Mouse (Mus musculus): Measurements from ENCODE around the gene Fndc8. TPM values are rescaled to one million over a fixed set of nuclear protein-coding genes. Genes with fewer than 3 reads are reported as not detected.
"Not testable (repeated sequence)": the region's sequence is repeated elsewhere in the genome, so short reads cannot be mapped to it uniquely, and the experiment has no call there.

Gene Fndc8
- polyA plus RNA-seq, 1 experiment from 2014 or later = 0.09 TPM

GRCm38 (mm10) chr11:82914711-82915352 is 22.9 kb downstream of the Fndc8 start:
- H3K36me3 ChIP-seq (ENCODE audit: control insufficient read depth, insufficient read depth, low read length) = no peaks in the 10 kb centered on the region
- H3K4me3 ChIP-seq (ENCODE audit: low read depth, low read length) = 0 out of 2 replicates have a peak overlapping the region, but pooled peaks have one; percentile 6
- DNase-seq (ENCODE audit: low spot score) (peak; percentile 91), ATAC-seq (ENCODE audit: low FRiP score) (no peak)
- WGBS = 11% methylated on average over 16 of the region's 16 CpGs
- H3K27me3 ChIP-seq (ENCODE audit: control insufficient read depth, insufficient read depth, low read length) = no peaks in the 10 kb centered on the region
- H3K27ac ChIP-seq (ENCODE audit: low read depth, low read length) = no peak overlapping the region
- no peaks in the 10 kb centered on the region for H3K9me3 ChIP-seq (ENCODE audit: control insufficient read depth, low read length)
- no peak overlapping the region for H3K9ac ChIP-seq (ENCODE audit: low read depth, low read length)
- H3K4me1 ChIP-seq (replicated peaks; ENCODE audit: control insufficient read depth, insufficient read depth, low read length) = no peaks in the 10 kb centered on the region
- peak overlapping the region; percentile 31; the same call in 1 of the 2 replicates for H3K4me2 ChIP-seq (replicated peaks; ENCODE audit: low read depth, low read length)

- no peaks in the 10 kb centered on the region for H3K27me3 ChIP-seq (ENCODE audit: control insufficient read depth, insufficient read depth, low read length)
- H3K27ac ChIP-seq (ENCODE audit: low read depth, low read length) = no peak overlapping the region
- no peak overlapping the region for H3K4me3 ChIP-seq (ENCODE audit: low read depth, low read length)
- WGBS = 60% methylated on average over 10 of the region's 10 CpGs
- no peaks in the 10 kb centered on the region for H3K4me1 ChIP-seq (replicated peaks; ENCODE audit: control insufficient read depth, insufficient read depth, low read length)
- no peak for DNase-seq (ENCODE audit: low spot score)
- H3K9ac ChIP-seq (ENCODE audit: low read depth, low read length) = no peak overlapping the region
- ATAC-seq (ENCODE audit: low FRiP score) = no peak
- no peaks in the 10 kb centered on the region for H3K9me3 ChIP-seq (ENCODE audit: control insufficient read depth, low read length)
- H3K4me2 ChIP-seq (replicated peaks; ENCODE audit: low read depth, low read length) = no peak overlapping the region
- H3K36me3 ChIP-seq (ENCODE audit: control insufficient read depth, insufficient read depth, low read length) = no peaks in the 10 kb centered on the region
These were observed 28.8 kb downstream of the Fndc8 start for GRCm38 (mm10) chr11:82920768-82921167.

GRCm38 (mm10) chr11:82921691-82922090 is 29.8 kb downstream of the Fndc8 start:
- Histone ChIP-seq H3K4me3 (ENCODE audit: low read depth, low read length) (no peak overlapping the region), H3K27me3 (ENCODE audit: control insufficient read depth, insufficient read depth, low read length) (no peaks in the 10 kb centered on the region), H3K4me2 (replicated peaks; ENCODE audit: low read depth, low read length) (no peak overlapping the region), H3K36me3 (ENCODE audit: control insufficient read depth, insufficient read depth, low read length) (no peaks in the 10 kb centered on the region), H3K9me3 (ENCODE audit: control insufficient read depth, low read length) (no peaks in the 10 kb centered on the region), H3K4me1 (replicated peaks; ENCODE audit: control insufficient read depth, insufficient read depth, low read length) (no peaks in the 10 kb centered on the region), H3K27ac (ENCODE audit: low read depth, low read length) (no peak overlapping the region), H3K9ac (ENCODE audit: low read depth, low read length) (no peak overlapping the region)
- WGBS = 66% methylated on average over 4 of the region's 4 CpGs
- DNase-seq (ENCODE audit: low spot score) (no peak), ATAC-seq (ENCODE audit: low FRiP score) (no peak)

DNA sequence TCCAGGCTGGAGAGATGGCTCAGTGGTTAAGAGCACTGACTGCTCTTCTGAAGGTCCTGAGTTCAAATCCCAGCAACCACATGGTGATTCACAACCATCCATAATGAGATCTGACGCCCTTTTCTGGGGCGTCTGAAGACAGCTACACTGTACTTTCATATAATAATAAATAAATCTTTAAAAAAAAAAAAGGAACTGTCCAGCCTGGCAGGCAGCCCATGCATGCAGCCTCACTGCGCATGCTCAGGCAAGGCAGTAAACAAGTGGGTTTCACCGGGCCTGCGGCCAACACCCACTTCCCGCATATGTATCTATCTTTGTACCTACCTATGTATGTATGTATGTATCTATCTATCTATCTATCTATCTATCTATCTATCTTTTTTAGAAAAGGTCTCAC is 32.0 kb downstream of the Fndc8 start:
- H3K27ac ChIP-seq (ENCODE audit: low read depth, low read length); DNase-seq (ENCODE audit: low spot score); ATAC-seq (ENCODE audit: low FRiP score); H3K36me3 ChIP-seq (ENCODE audit: control insufficient read depth, insufficient read depth, low read length); H3K27me3 ChIP-seq (ENCODE audit: control insufficient read depth, insufficient read depth, low read length); H3K9me3 ChIP-seq (ENCODE audit: control insufficient read depth, low read length); H3K4me2 ChIP-seq (replicated peaks; ENCODE audit: low read depth, low read length); H3K4me1 ChIP-seq (replicated peaks; ENCODE audit: control insufficient read depth, insufficient read depth, low read length); H3K9ac ChIP-seq (ENCODE audit: low read depth, low read length); H3K4me3 ChIP-seq (ENCODE audit: low read depth, low read length): not testable (repeated sequence)
- WGBS = 91% methylated on average over 6 of the region's 6 CpGs

DNA sequence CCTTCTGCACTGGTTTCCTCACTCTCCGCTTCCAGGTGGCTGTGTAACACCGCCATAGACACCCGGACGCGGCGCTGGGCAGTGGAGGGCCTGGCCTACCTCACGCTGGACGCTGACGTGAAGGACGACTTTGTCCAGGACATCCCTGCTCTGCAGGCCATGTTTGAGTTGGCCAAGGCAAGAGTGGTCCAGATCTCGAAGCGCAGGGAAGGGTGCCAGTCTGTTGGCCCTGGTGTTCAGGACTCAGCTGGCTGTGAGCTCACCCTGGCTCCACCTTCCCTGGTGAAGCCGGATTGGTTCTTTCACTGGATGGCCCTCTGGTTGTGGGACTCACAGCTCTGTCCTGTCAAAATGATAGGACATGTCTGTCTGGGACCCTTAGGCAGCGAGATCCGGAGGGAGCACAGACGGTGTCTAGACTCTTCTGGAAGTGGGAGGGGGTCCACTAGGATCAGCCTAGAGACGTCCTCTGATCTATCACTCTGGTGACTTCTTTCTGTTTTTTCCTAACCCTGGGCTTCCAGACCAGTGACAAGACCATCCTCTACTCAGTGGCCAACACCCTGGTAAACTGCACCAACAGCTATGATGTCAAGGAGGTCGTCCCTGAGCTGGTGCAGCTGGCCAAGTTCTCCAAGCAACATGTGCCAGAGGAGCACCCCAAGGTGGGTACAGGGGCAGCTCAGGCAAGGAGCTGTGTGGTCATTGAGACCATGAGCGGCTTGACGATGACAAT is 37.1 kb downstream of the Fndc8 start:
- Histone ChIP-seq H3K36me3 (ENCODE audit: control insufficient read depth, insufficient read depth, low read length) (no peaks in the 10 kb centered on the region), H3K27me3 (ENCODE audit: control insufficient read depth, insufficient read depth, low read length) (peaks cover 36% of the 10 kb centered on the region), H3K4me2 (replicated peaks; ENCODE audit: low read depth, low read length) (no peak overlapping the region), H3K27ac (ENCODE audit: low read depth, low read length) (no peak overlapping the region), H3K9ac (ENCODE audit: low read depth, low read length) (no peak overlapping the region), H3K4me1 (replicated peaks; ENCODE audit: control insufficient read depth, insufficient read depth, low read length) (0 out of 2 replicates have a peak, but pooled peaks cover 2% of the 10 kb centered on the region), H3K9me3 (ENCODE audit: control insufficient read depth, low read length) (no peaks in the 10 kb centered on the region), H3K4me3 (ENCODE audit: low read depth, low read length) (no peak overlapping the region)
- DNase-seq (ENCODE audit: low spot score) (peak; percentile 16), ATAC-seq (ENCODE audit: low FRiP score) (no peak)
- 32% methylated on average over 20 of the region's 20 CpGs for WGBS

DNA sequence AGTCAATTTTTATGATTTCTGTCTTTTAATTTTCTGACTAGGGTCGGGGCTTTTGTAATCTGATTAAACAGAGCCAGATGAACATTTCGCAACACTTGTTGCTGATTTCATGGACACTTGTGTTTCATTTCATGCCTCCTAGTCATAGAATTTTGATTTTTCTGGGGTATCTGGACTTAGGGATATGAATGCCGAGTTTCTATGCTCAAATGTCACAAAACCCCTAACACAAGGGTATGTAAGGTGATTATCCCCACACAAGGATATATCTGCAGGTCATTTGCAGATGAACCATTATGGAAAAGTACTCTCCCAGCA is 37.7 kb downstream of the Fndc8 start:
- Histone ChIP-seq H3K4me2 (replicated peaks; ENCODE audit: low read depth, low read length) (no peak overlapping the region), H3K9me3 (ENCODE audit: control insufficient read depth, low read length) (no peaks in the 10 kb centered on the region), H3K9ac (ENCODE audit: low read depth, low read length) (no peak overlapping the region), H3K36me3 (ENCODE audit: control insufficient read depth, insufficient read depth, low read length) (no peaks in the 10 kb centered on the region), H3K27ac (ENCODE audit: low read depth, low read length) (no peak overlapping the region), H3K4me3 (ENCODE audit: low read depth, low read length) (no peak overlapping the region), H3K27me3 (ENCODE audit: control insufficient read depth, insufficient read depth, low read length) (peaks cover 41% of the 10 kb centered on the region), H3K4me1 (replicated peaks; ENCODE audit: control insufficient read depth, insufficient read depth, low read length) (0 out of 2 replicates have a peak, but pooled peaks cover 2% of the 10 kb centered on the region)
- DNase-seq (ENCODE audit: low spot score) (peak; percentile 33), ATAC-seq (ENCODE audit: low FRiP score) (no peak)
- 48% methylated on average over 3 of the region's 3 CpGs for WGBS

DNA sequence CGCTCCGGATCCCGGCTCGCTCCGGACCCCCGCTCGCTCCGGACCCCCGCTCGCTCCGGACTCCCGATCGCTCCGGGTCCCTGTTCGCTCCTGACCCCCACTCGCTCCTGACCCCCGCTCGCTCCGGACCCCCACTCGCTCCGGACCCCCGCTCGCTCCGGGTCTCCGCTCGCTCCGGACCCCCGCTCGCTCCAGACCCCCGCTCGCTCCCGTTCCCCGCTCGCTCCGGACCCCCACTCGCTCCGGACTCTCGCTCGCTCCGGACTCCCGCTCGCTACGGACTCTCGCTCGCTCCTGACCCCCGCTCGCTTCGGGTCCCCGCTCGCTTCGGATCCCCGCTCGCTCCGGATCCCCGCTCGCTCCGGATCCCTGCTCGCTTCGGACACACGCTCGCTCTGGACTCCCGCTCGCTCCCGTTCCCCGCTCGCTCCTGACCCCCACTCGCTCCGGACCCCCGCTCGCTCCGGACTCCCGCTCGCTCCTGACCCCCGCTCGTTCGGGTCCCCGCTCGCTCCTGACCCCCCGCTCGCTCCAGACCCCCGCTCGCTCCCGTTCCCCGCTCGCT is 38.5 kb downstream of the Fndc8 start:
- peak; percentile 49 for DNase-seq (ENCODE audit: low spot score)
- not testable (repeated sequence) for H3K9ac ChIP-seq (ENCODE audit: low read depth, low read length); H3K27ac ChIP-seq (ENCODE audit: low read depth, low read length); H3K4me1 ChIP-seq (replicated peaks; ENCODE audit: control insufficient read depth, insufficient read depth, low read length); ATAC-seq (ENCODE audit: low FRiP score); H3K9me3 ChIP-seq (ENCODE audit: control insufficient read depth, low read length); H3K36me3 ChIP-seq (ENCODE audit: control insufficient read depth, insufficient read depth, low read length)
- H3K4me2 ChIP-seq (replicated peaks; ENCODE audit: low read depth, low read length) = peak overlapping the region; percentile 98
- H3K4me3 ChIP-seq (ENCODE audit: low read depth, low read length) = peak overlapping the region; percentile 47
- peaks cover 47% of the 10 kb centered on the region for H3K27me3 ChIP-seq (ENCODE audit: control insufficient read depth, insufficient read depth, low read length)
- WGBS = 1% methylated on average over 69 of the region's 85 CpGs

- DNase-seq (ENCODE audit: low spot score) = peak; percentile 36
- Histone ChIP-seq H3K4me3 (ENCODE audit: low read depth, low read length) (peak overlapping the region; percentile 47), H3K27me3 (ENCODE audit: control insufficient read depth, insufficient read depth, low read length) (peaks cover 54% of the 10 kb centered on the region), H3K9ac (ENCODE audit: low read depth, low read length) (peak overlapping the region; percentile 45; the same call in 1 of the 2 replicates), H3K4me2 (replicated peaks; ENCODE audit: low read depth, low read length) (peak overlapping the region; percentile 98)
- not testable (repeated sequence) for H3K36me3 ChIP-seq (ENCODE audit: control insufficient read depth, insufficient read depth, low read length); H3K9me3 ChIP-seq (ENCODE audit: control insufficient read depth, low read length); ATAC-seq (ENCODE audit: low FRiP score); H3K27ac ChIP-seq (ENCODE audit: low read depth, low read length); H3K4me1 ChIP-seq (replicated peaks; ENCODE audit: control insufficient read depth, insufficient read depth, low read length)
- WGBS = 1% methylated on average over 45 of the region's 63 CpGs
These were observed 39.2 kb downstream of the Fndc8 start for GRCm38 (mm10) chr11:82931161-82931560.
